Mouse (Mus musculus) kidney, adult 11 months (tissue): Measurements from ENCODE around the gene Gm10024.
"Not testable (repeated sequence)": the region's sequence is repeated elsewhere in the genome, so short reads cannot be mapped to it uniquely, and the experiment has no call there.

Experiments used
- DNase-seq: peaks from one replicate; pipeline ENCODE4 v3.0.0; 2022

Gene Gm10024

DNA sequence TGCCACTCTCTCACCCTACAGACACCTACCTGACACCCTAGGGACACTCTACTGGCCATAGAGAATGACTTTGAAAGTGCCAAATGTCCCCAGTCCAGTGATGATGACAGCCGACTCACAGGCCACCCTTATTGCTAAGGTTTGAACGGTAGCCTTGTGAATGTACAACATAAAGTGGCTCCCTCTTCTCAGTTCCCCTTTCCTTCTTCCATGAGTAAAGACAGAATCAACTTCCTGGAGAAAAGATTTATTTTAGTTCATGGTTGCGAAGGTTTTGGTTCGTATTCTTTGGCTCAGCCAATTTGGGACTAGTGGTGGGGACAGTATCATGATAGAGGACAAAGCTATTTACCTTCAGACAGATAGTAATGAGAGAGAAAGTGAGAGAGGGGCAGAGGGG, 27.7 kb downstream of the Gm10024 start:
- DNase-seq: no peak

DNA sequence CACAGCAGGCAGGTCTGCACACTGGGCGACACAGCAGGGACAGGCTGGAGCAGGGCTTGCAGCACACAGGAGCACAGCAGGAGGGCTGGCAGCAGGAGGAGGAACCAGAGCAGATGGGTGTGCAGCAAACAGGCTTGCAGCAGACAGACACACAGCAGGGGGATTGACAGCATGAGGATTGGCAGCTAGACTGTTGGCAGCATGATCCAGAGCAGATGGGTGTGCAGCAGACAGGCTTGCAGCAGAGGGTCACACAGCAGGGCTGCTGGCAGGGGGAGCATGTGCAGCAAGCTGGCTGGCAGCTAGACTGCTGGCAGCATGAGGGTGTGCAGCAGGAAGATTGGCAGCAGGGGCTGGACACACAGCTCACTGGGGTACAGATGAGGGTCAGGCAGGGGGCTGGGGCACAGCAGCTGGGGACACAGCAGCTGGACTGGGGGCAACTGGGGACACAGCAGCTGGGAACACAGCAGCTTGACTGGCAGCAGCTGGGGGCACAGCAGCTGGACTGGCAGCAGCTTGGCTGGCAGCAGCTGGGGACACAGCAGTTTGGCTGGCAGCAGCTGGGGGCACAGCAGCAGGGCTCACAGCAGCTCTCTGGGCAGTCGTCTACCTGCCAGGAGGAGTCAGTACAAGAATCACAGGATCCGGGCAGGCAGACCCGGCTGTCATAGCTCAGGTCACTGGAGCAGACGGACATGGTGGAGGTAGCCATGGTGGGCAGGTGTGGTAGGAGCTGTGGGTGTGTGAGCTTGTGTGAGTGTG, 30.8 kb downstream of the Gm10024 start, which contains the start of gene Gm18596:
Gene Gm18596, minus strand, starts transcription at position 715 of the 765 bp plus-strand sequence.
- DNase-seq: not testable (repeated sequence)

DNA sequence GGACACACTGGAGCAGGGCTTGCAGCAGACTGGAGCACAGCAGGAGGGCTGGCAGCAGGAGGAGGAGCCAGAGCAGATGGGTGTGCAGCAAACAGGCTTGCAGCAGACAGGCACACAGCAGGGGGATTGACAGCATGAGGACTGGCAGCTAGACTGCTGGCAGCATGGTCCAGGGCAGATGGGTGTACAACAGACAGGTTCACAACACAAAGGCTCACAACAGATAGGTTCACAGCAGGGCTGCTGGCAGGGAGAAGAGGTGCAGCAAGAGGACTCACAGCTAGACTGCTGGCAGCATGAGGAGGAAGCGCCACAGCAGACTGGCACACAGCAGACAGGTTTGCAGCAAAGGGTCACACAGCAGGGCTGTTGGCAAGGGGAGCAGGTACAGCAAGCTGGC, 39.4 kb downstream of the Gm10024 start:
- DNase-seq: not testable (repeated sequence)

DNA sequence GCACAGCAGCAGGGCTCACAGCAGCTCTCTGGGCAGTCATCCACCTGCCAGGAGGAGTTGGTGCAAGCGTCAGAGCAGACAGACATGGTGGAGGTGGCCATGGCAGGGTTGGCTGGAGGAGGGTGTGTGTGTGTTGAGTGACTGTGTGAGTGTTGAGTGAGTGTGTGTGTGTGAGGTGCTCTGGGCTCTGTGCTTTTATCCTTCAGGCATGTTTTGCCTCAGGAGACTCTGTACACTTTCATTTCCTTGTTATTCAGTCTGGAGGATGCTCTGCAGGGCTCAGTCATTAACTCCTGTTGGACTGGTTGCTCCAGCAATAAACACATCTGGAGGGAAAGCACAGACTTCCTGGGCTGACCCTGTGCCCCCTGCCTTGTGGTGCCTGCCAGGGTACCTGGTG, 40.0 kb downstream of the Gm10024 start, which contains the start of gene Gm9736:
Gene Gm9736, minus strand, starts transcription at position 101 of the 400 bp plus-strand sequence.
- DNase-seq: not testable (repeated sequence)

DNA sequence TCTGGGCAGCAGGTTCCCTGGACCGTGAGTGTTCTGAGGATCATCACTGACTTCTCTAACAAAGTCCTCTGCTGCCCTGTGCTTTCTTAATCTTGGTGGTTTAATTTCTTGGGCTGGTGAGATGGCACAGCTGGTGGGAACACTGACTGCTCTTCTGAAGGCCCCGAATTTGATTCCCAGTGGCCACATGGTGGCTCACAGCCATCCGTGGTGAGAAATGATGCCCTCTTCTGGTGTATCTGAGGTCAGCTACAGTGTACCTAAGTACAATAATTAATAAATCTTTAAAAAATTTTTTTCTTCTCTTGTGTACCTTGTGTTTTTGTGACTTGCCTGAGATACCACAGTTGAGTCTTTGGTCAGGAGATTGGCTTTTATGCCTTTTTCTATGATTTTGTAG, 41.1 kb downstream of the Gm10024 start:
- not testable (repeated sequence) for DNase-seq

DNA sequence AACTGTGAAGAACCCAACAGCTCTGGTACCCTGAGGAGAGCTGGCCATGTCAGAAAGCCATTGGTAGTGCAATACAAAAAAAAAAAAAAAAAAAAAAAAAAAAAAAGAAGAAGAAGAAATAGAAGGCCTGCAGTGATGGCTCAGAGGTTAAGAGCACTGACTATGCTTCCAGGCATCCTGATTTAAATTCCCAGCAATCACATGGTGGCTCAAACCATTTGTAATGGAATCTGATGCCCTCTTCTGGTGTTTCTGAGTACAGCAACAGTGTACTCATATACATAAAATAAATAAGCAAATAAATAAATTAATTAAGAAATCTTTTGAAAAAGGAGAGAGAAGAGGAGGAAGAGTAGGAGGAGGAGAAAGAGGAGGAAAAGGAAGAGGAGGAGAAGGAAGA, 42.2 kb downstream of the Gm10024 start:
- no peak for DNase-seq

DNA sequence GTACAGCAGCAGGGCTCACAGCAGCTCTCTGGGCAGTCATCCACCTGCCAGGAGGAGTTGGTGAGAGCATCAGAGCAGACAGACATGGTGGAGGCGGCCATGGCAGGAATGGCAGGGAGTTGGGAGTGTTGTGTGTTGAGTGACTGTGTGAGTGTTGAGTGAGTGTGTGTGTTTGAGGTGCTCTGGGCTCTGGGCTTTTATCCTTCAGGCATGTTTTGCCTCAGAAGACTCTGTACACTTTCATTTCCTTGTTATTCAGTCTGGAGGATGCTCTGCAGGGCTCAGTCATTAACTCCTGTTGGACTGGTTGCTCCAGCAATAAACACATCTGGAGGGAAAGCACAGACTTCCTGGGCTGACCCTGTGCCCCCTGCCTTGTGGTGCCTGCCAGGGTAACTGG, 48.3 kb downstream of the Gm10024 start, which contains the start of gene Gm3233:
Gene Gm3233, minus strand, starts transcription at position 101 of the 400 bp plus-strand sequence.
- DNase-seq: not testable (repeated sequence)
